Mouse (Mus musculus): Measurements from ENCODE around the gene D030056L22Rik.

DNA sequence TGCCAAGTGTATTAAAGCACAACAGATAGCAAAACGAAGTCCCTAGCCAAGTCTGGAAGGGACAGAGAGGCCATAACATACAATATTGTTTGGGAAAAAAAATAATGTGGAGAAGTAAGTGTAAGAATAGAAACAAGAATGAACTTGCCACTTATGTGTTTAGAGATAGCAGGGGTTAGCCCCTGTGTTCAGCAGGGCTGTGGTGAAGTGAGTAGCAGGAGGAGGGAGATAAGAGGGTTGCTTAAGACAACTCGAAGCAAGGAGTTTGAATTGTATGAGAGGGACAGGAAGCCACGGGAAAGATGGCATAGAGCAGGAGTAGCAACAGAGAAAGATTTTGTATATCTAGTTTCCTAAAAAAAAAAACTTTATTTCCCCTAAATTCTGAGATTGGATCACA lies 20.8 kb upstream of the D030056L22Rik start:
- no peak for TF ChIP-seq CTCF (IDR thresholded peaks at IDR 0.05; ENCODE audit: low read depth, low read length)
- TF ChIP-seq TAL1 (conservative IDR thresholded peaks at IDR 0.05; ENCODE audit: low read depth, low read length), result peak; percentile 72
- TF ChIP-seq GATA2 (IDR thresholded peaks at IDR 0.05; ENCODE audit: borderline replicate concordance, low read depth, low read length), result no peak
